Mouse (Mus musculus) liver, embryonic 14.5 days (tissue): ENCODE measurements at regions not wholly inside any gene's neighbourhood (a gene's known extent, or its start where the extent isn't known, plus 50 kb on each side); places are given as distances from the start of the nearest gene placed in this dataset.

Experiments used
- CTCF ChIP-seq: IDR thresholded peaks from 2 replicates; pipeline ENCODE4 v1.5.1; 2016; ENCODE audit warnings: antibody characterized with exemption, low read depth, control low read depth
- EP300 ChIP-seq: IDR thresholded peaks from 2 replicates; pipeline ENCODE4 v1.6.1; 2016; ENCODE audit warnings: antibody characterized with exemption, low read depth

GRCm38 (mm10) chr9:84828934-84829333, 483.6 kb upstream of the Gm11114 start:
- TF ChIP-seq CTCF (no peak), EP300 (no peak)
